Mouse (Mus musculus) monocyte, adult 5-6 weeks (primary cell): Measurements from ENCODE around the gene Ankrd34a. TPM values are rescaled to one million over a fixed set of nuclear protein-coding genes. Genes with fewer than 3 reads are reported as not detected.

Experiments
- ATAC-seq: fragments of 153-309, 156-312 bp; replicated peaks from 2 replicates; pipeline ENCODE4 v1.8.0; 2017; ENCODE audit warnings: mild to moderate bottlenecking; ENCODE audit not compliant: low TSS enrichment, insufficient number of reproducible peaks, severe bottlenecking, poor library complexity, low FRiP score
- total RNA-seq: library from RNA; stranded (forward); fragments of 200-1000, 200-491, 200-594 nt; gene quantifications from 3 replicates; pipeline ENCODE4 v1.2.3, GENCODE M21; 2017

Ankrd34a gene
- not detected in 3 replicates for total RNA-seq

DNA sequence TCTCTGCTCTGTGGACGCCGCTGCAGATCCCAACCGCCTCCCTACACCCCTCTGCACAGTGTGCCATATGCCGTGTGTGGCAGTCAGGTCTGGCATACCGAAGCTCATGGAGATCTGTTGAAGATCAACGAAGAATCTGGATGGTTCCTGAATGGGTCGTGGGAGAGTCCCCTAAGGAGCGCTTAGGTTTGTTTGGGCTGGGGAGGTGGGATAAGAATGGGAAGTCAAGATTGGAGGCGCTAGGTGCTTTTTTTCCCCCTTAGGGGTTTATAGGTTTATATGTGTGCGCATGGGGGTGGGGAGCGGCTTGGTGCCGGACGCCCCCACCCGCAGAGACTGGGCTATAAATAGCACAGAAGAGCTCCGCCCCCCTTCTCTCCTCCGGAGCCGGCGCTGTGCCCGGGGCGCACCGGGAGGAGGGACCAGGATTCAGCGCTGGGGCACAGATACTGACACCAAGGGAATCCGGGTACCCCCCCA lies at the start of gene Ankrd34a:
Ankrd34a (plus strand) TSS at position 409 of the 480 bp plus-strand sequence.
- no peak for ATAC-seq

DNA sequence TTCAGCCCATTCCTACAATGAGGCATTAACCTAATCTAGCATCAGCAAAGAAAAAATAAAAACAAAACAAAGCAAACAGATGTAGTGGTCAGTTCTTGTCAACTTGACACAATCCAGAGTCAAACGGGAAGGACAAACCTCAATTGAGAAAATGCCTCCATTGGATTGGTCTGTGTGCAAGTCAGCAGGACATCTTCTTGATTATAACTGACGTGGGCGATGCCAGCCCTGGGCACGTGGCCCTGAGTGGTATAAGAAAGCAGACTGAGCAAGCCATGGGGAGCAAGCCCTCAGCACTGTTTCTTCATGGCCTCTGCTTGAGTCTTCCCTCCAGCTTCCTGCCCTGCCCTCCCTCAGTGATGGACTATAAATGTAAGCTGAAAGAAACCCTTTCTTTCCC lies 49.6 kb upstream of the Ankrd34a start:
- no peak for ATAC-seq

DNA sequence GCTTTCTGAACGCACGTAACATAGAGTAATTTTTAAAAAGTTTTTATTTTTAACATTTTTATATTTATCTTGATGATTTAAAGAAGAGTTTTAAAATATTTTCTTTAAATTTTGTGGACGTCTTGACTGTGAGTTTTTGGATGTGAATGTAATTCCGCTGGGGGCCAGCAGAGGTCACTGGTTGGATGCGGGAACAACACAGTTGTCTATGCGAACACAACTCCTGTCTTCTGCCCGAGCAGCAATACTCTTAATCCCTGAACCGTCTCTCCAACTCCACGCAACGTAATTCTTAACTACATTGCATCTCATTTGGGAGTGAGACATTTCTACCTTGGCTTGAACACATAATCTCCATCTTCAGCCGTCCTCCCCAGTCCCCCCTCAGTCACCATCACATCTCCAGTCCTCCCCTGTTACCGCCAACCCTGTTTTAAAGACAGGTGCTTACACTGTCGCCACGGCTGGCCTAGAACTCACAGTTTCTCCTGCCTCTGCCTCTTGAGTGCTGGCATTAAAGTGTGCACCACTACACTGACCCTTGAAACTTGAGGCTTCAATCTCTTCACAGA lies 49.0 kb upstream of the Ankrd34a start:
- ATAC-seq = peak; percentile 87

DNA sequence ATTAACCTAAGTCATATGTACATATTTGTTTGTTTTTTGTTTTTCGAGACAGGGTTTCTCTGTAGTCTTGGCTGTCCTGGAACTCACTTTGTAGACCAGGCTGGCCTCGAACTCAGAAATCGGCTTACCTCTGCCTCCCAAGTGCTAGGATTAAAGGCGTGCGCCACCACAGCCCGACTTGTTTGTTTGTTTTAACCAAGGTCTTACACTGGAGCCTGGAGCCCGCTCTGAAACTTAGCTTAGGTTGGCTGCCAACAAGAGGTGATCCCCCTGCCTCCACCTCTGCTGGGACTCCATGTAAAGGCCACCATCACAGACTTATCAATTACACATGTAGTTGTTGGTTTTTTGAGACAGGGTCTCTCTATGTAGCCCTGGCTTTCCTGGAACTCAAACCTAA lies 47.6 kb upstream of the Ankrd34a start:
- no peak for ATAC-seq

DNA sequence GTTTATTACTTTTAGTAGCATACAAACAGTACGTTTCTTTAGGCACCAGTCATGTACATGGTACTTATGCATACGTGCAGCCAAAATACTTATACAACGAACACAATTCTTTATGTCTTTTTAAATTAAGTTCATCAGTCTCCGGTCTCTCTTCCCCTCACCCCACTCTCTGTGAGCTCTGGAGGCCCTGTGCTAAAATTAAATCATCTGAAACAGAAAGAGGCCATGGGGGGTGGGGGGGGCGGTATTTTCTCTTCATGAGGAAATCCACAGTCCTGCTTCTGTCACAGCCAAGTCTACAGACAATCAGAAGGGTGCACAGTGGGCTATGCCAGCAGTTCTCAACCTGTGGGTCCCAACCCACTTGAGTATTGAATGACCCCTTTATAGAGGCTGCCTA lies 47.1 kb upstream of the Ankrd34a start:
- no peak for ATAC-seq

DNA sequence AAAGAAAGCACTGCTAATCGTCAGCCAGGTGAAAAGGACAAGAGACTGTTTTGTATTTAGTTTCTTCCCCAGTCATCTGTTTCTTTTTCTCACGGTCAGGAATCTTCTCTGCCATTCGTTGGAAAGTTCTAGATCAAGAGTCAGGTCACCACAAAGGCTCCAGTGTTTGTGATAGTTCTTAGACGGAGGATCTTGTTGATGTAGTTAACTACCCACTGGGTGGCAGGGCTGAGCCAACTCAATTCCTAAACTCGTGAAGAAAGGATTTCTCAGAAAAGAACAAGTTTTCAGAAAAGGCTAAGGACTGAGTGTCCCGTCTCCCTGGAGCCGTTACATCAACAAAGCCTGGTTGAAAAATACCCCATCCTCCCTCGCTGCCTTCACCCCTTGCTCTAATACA lies 45.2 kb upstream of the Ankrd34a start:
- ATAC-seq = no peak

DNA sequence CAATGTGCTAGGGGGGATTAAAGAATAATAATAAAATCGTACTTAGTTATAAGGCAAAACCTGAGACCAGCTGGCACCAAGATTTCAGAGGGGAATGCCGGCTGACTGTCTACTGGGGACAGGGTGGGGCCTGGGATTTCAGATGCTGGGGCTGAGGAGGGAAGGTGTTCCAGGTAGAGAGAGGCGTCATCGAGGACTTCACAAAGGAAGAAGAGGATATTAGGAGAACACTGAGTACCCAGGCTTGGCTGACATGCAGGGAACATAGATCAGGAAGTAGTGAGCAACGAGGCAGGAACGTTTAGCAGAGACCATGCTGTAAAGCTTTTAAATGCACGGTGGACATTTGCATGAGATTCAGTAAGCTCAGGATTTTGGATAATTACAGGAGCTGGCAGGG lies 44.5 kb upstream of the Ankrd34a start:
- no peak for ATAC-seq

DNA sequence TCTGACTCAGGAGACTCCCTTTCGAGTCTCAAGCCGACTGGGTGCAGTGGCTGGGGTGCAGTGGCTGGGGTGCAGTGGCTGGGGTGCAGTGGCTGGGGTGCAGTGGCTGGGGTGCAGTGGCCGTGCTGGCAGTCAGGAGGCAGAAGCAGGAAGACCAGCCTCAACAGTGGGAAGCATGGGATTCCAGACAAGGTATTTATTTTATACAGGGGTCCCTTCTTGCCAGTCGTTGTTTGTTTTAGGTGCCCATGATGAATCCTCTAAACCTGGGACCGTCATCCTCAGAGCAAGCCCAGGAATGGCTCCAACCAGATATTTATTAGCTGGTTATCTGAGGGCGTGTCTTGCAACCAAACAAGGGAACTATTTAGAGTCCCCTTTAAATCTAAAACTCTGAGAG lies 42.8 kb upstream of the Ankrd34a start:
- ATAC-seq = no peak

DNA sequence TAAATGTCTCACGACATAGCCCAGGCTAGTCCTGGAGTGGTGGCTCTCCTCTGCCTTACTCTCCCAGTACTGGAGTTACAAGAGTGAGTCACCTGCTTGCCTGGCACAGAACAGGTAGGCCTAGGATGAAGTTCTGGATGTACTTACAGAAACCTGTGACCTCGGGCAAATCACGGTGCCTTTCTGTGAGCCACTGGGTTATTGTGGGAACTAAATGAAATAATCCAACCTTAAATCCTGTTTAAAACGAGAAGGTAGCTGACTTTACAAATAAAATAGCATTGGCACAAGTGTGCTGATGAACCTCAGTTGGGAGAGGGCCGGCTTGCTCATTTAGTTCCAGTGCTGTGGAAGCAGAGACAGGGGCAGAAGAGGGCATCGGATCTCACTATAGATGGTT lies 42.2 kb upstream of the Ankrd34a start:
- no peak for ATAC-seq

DNA sequence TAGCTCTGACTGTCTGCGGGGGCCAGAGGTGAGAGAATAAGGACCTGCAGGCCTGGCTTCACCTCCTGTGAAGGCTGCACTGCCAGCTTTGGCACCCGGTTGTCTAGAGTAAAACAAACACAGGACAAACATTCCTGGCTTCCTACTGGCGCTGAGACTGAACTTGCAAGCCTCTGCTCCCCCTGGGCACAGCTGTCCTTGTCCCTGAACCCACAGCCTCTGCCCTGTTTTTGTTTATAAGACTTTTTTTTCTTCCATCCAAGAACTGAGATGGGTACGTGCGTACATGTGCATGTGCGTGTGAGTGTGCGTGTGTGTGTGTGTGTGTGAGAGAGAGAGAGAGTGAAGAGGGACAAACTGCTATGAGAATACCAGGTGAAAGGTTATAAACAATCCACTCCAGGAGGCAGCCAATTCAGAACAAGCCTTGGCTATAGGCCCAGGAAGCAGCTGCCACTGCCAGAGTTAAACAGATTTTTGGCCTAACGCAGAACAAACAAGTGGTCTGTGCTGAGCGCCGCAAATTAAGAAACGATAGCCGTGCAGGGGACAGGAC lies 41.3 kb upstream of the Ankrd34a start:
- ATAC-seq = no peak

DNA sequence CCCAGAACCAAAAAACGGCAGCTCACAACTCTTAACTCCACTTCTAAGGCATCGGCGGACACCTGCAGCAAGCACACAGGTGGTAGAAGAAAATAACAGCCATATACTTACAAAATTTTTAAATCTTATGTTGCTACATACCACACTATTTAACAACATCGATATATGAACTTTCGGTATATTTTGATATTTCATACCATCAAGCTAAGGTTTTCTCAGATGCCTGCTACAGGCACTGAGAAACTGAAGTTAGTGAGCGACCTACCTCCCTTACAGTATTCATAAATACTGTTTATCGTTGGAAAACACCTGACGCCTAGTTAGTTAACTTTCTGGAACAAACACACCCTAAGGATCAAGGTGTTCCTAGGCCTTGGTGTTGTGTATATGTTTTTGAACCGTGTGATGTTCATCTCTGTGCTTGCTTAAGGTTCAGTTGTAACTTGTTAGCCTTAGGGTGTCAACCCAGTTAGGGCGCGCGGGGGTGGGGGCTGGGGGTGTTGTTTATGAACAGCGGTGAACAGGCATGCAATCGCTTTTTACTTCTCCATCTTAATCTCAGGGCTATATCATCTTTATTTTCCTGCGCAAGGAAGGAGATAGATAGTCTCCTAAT lies 40.3 kb upstream of the Ankrd34a start:
- no peak for ATAC-seq

DNA sequence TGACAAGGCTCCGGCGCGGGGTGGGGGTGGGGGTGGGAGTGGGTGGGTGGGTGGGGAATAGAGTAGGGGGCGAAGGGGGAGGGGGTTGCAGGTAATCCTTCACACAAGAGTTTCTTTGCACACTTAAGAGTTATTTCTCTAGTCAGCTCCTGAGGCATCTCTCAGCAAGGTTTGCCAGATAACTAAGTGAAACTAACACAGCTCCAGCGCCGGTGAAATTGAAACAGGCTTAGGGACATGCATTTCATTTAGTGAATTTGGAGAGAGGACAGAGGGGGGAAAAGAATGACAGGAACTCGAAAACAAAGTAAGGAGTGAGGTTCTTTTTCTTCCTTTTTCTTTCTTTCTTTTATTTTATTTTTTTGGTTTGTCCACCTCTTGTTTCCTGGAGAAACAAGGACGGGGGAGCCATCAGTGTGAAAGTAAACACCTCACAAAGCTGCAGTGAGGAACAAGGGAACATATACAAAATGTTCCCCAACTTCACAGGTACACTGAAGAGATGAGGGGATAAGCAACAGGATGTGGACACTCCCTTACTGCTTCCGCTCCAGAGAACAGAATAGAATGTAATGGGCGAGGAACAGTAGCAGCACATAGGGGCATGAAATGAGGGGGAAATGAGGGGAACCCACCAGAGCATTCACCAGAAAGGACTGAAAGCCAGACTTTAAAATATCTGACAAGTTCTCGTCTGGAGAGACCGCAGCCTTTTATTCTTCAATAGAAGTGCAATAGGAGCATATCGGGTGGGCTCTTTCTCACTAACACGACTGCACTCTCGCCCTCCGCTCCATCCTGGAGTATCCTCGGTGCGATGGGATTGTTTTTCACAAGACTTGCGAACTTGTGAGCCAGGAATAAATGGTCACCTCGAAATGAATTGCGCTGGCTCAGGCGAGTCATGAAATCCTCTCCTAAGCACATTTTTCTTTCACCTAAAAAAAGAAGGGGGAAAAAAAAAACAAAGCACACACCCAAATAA lies 39.5 kb upstream of the Ankrd34a start:
- no peak for ATAC-seq

DNA sequence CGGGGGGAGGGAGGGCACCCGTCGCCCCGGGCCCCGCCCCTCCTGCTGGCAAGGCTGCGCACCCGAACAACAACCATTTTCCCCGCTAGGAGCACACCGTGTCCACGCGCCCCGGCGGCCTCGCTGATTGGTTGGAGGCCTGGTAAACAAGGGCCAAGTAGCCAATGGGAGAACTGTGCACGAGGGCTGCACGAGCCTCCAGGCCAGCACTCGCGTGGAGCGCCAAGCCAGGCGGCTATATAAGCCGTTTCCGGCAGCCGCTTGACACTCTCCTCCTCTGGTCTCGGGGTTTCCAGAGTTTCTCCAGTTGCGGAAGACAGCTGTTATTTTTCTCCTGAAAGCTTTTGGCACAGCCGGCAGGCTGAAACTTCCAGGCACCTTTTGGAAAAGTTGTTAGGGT lies 38.7 kb upstream of the Ankrd34a start, which contains the start of gene Txnip:
Txnip (plus strand) TSS at position 264 of the 400 bp plus-strand sequence.
- ATAC-seq = peak; percentile 97

DNA sequence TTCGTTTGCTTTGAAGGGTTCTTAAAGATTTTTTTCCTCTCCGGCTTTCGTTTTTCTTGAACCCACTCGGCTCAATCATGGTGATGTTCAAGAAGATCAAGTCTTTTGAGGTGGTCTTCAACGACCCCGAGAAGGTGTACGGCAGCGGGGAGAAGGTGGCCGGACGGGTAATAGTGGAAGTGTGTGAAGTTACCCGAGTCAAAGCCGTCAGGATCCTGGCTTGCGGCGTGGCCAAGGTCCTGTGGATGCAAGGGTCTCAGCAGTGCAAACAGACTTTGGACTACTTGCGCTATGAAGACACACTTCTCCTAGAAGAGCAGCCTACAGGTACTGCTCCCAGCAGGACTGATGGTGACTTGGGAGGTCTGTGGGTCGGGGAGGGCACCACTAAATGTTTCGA lies 38.3 kb upstream of the Ankrd34a start:
- ATAC-seq = no peak

DNA sequence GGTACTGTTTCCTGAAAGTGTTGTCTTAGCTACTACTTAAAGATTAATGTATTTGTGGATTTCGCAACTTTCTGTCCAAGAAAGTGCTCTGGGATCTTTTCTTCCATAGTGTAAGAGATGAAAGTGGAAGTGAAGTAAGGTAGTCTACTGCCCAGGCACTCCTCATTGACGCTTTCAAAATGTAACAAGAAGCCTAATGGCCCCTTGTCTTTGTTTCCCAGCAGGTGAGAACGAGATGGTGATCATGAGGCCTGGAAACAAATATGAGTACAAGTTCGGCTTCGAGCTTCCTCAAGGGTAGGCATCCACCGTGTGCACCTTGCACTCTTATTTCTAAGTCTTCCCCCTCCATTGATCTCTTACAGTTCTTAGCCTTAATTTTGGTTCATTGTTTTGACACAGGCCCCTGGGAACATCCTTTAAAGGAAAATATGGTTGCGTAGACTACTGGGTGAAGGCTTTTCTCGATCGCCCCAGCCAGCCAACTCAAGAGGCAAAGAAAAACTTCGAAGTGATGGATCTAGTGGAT lies 37.7 kb upstream of the Ankrd34a start:
- ATAC-seq = no peak

DNA sequence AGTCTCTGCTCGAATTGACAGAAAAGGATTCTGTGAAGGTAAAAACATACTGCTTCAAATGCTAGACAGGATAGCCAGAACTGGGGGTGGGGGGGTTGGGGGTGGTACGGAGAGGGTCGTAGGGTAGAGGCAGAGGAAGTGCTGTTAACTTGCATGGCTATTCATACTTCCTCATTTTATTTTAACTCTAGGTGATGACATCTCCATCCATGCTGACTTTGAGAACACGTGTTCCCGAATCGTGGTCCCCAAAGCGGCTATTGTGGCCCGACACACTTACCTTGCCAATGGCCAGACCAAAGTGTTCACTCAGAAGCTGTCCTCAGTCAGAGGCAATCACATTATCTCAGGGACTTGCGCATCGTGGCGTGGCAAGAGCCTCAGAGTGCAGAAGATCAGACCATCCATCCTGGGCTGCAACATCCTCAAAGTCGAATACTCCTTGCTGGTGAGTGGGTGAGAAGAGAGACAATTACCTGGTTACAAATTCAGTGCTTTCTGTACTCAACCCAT lies 37.0 kb upstream of the Ankrd34a start:
- ATAC-seq = peak; percentile 28; the same call in 1 of the 2 replicates

DNA sequence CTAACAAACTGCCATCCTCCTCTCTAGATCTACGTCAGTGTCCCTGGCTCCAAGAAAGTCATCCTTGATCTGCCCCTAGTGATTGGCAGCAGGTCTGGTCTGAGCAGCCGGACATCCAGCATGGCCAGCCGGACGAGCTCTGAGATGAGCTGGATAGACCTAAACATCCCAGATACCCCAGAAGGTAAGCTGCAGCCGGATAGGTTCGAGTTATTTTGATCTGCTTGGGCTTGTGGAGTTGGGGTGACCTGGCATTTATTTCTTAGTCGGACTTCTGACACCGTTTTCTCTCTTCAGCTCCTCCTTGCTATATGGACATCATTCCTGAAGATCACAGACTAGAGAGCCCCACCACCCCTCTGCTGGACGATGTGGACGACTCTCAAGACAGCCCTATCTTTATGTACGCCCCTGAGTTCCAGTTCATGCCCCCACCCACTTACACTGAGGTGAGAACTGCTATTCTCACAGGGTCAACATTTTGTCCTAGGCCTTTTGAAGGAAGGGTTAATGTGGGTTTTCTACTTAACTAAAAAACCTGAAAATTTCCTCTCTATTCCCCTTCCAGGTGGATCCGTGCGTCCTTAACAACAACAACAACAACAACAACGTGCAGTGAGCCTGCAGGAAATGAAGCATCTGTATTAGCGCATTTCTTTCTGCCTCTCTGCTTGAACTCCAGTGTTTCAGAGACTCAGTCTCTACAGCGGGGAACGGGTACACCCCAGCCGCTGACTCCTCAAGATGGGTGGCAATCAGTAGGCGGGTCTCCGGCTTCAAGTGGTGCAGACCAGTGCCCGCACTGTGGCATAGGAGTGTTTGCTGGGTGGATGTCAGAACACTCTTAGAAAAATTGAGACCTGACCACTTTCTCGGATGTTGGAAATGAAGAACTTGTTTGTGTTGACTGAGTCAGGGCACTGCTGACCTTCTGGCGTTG lies 36.3 kb upstream of the Ankrd34a start:
- no peak for ATAC-seq
